ENCODE assay signal across 8 mouse cellular contexts in the genomic region with DNA sequence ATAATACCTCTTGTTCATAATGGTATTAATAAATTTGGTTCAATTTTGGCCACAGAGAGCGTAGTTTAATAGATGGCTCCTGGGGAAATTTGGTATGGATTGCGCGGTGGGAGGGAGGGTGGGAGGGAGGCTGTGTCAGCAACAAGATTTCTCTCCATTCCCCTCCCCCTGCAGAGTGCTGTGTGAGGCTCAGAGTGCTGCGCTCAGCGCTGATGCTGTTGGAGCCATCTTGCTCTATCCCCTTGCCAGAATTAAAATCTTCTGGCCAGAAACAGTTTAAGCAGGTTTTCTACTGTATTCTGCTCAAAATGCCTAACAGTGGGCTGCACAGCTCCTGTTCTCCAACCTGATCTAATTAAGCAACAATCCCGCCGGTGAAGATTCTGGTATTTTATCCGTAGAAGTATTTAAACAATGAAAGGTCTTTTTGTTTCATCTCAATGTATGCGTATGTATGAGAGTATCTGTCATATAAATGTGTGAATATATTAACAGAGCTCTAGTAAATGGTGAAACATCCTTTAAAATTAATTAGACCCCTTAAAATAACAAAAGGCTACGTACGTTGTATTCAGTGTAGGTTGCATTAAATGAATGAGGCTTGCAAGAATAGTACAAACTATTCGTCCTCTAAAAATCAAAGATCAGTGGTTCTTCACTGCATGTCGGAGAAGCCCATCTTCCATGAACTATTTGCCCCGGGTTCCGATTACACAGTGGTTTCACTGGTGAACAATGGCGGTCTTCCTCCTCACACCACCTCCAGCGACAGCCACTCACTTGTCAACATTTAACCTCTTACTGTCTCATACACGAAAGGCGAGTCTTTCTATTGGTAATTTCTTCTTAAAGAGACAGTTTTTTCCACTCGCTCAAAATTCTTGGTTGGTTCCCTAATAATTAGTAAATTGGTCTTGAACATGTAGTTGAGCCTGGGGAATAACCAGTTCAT. TPM values are rescaled to one million over a fixed set of nuclear protein-coding genes. Genes with fewer than 3 reads are reported as not detected.
DNase-seq lines count a peak whose midpoint lies in the region; ATAC-seq lines count a peak whose summit lies in the region.

No protein-coding gene starts in this region.

- H3K9ac ChIP-seq in kidney, embryonic 15.5 days: peak overlapping the region; percentile 64
- peak overlapping the region; percentile 96 for H3K9ac ChIP-seq in forebrain, embryonic 13.5 days

- H3K9me3 ChIP-seq in kidney, embryonic 15.5 days (replicated peaks): no peaks in the 10 kb centered on the region
- no peaks in the 10 kb centered on the region for H3K9me3 ChIP-seq in forebrain, embryonic 13.5 days (replicated peaks)
- no peaks in the 10 kb centered on the region for H3K9me3 ChIP-seq in limb, embryonic 10.5 days (replicated peaks)

- no peak for DNase-seq in kidney, postnatal 10 days
- DNase-seq in brain, embryonic 18.5 days (ENCODE audit: low read depth, low spot score): peak; percentile 77
- DNase-seq in limb, embryonic 10.5 days (ENCODE audit: low spot score): no peak
- peak; percentile 85 for DNase-seq in right cerebral cortex, adult 18-20 months
- no peak for DNase-seq in adrenal gland, adult 8-10 months

- peak overlapping the region; percentile 97 for H3K27ac ChIP-seq in kidney, embryonic 15.5 days
- H3K27ac ChIP-seq in forebrain, embryonic 13.5 days: peak overlapping the region; percentile 100
- peak overlapping the region; percentile 50; the same call in 1 of the 2 replicates for H3K27ac ChIP-seq in limb, embryonic 10.5 days

- no peaks in the 10 kb centered on the region for H3K36me3 ChIP-seq in kidney, embryonic 15.5 days
- H3K36me3 ChIP-seq in forebrain, embryonic 13.5 days (ENCODE audit: poor library complexity, severe bottlenecking): no peaks in the 10 kb centered on the region
- no peaks in the 10 kb centered on the region for H3K36me3 ChIP-seq in limb, embryonic 10.5 days

- H3K4me1 ChIP-seq in kidney, embryonic 15.5 days: peaks cover 25% of the 10 kb centered on the region
- peaks cover 37% of the 10 kb centered on the region for H3K4me1 ChIP-seq in forebrain, embryonic 13.5 days
- peaks cover 24% of the 10 kb centered on the region for H3K4me1 ChIP-seq in limb, embryonic 10.5 days

- peak overlapping the region; percentile 74 for H3K4me2 ChIP-seq in kidney, embryonic 15.5 days
- peak overlapping the region; percentile 70 for H3K4me2 ChIP-seq in forebrain, embryonic 13.5 days

- WGBS in kidney, embryonic 15.5 days: 8% methylated on average over 20 of the region's 20 CpGs
- 1% methylated on average over 20 of the region's 20 CpGs for WGBS in forebrain, embryonic 13.5 days
- 12% methylated on average over 20 of the region's 20 CpGs for WGBS in limb, embryonic 10.5 days

- H3K4me3 ChIP-seq in kidney, embryonic 15.5 days (replicated peaks): peak overlapping the region; percentile 54
- peak overlapping the region; percentile 70 for H3K4me3 ChIP-seq in forebrain, embryonic 13.5 days
- peak overlapping the region; percentile 46 for H3K4me3 ChIP-seq in limb, embryonic 10.5 days

- ATAC-seq in kidney, embryonic 15.5 days (replicated peaks; ENCODE audit: low FRiP score): peak; percentile 61
- ATAC-seq in forebrain, embryonic 13.5 days: peak; percentile 68
- no peak for ATAC-seq in granulocyte monocyte progenitor cell, adult 5-6 weeks (replicated peaks; ENCODE audit: poor library complexity, severe bottlenecking)

- peaks cover 3% of the 10 kb centered on the region; the same call in 1 of the 2 replicates for H3K27me3 ChIP-seq in kidney, embryonic 15.5 days
- H3K27me3 ChIP-seq in forebrain, embryonic 13.5 days: no peaks in the 10 kb centered on the region
- H3K27me3 ChIP-seq in limb, embryonic 10.5 days (ENCODE audit: low read depth, poor library complexity, severe bottlenecking): peaks cover 90% of the 10 kb centered on the region

RNA-seq across cellular contexts. Expression of gene Hist3h2ba, which starts 1.0 kb away (rescaled TPM):
- 81.6 and 82.0 TPM in 2 replicates for polyA plus RNA-seq in kidney, embryonic 15.5 days (2015; fragmentation: Nextera tagmentation; extraction: Ambion mirVana)
- 315 and 321 TPM in 2 replicates for polyA plus RNA-seq in forebrain, embryonic 13.5 days (2015; fragmentation: Nextera tagmentation; extraction: Ambion mirVana)
- polyA plus RNA-seq in limb, embryonic 10.5 days (2016; fragmentation: Nextera tagmentation; extraction: Ambion mirVana): 3.2 and 4.5 TPM in 2 replicates
- total RNA-seq in granulocyte monocyte progenitor cell, adult 5-6 weeks (2014; fragmentation: Nextera tagmentation): not detected in 2 replicates
- total RNA-seq in granulocyte monocyte progenitor cell, adult 5-6 weeks (2017): 1.5 and 2.3 TPM in 2 replicates
- total RNA-seq in adrenal gland, adult 8-10 months (2022): 10 to 100 TPM in 2 of 4 experiments, 1 to 10 TPM in 2; 3.3 to 12.2 (median 7.8) TPM

RNA-seq across cellular contexts. Expression of gene Hist3h2a, which starts 4.7 kb away (rescaled TPM):
- 36.4 and 40.3 TPM in 2 replicates for polyA plus RNA-seq in kidney, embryonic 15.5 days (2015; fragmentation: Nextera tagmentation; extraction: Ambion mirVana)
- polyA plus RNA-seq in forebrain, embryonic 13.5 days (2015; fragmentation: Nextera tagmentation; extraction: Ambion mirVana): 126 and 132 TPM in 2 replicates
- polyA plus RNA-seq in limb, embryonic 10.5 days (2016; fragmentation: Nextera tagmentation; extraction: Ambion mirVana): 8.4 and 11.3 TPM in 2 replicates
- 9.3 and 14.0 TPM in 2 replicates for total RNA-seq in granulocyte monocyte progenitor cell, adult 5-6 weeks (2014; fragmentation: Nextera tagmentation)
- 234 and 237 TPM in 2 replicates for total RNA-seq in granulocyte monocyte progenitor cell, adult 5-6 weeks (2017)
- total RNA-seq in adrenal gland, adult 8-10 months (2022): 10 to 100 TPM; 18.8 to 28.5 (median 26.2) TPM

RNA-seq across cellular contexts. Expression of gene Trim17, which starts 4.7 kb away (rescaled TPM):
- 0.58 and 0.71 TPM in 2 replicates for polyA plus RNA-seq in kidney, embryonic 15.5 days (2015; fragmentation: Nextera tagmentation; extraction: Ambion mirVana)
- 0.96 and 1.3 TPM in 2 replicates for polyA plus RNA-seq in forebrain, embryonic 13.5 days (2015; fragmentation: Nextera tagmentation; extraction: Ambion mirVana)
- 0.31 and 0.35 TPM in 2 replicates for polyA plus RNA-seq in limb, embryonic 10.5 days (2016; fragmentation: Nextera tagmentation; extraction: Ambion mirVana)
- not detected in 2 replicates for total RNA-seq in granulocyte monocyte progenitor cell, adult 5-6 weeks (2014; fragmentation: Nextera tagmentation)
- 0.13 TPM in 1 of 2 replicates, not detected in the other for total RNA-seq in granulocyte monocyte progenitor cell, adult 5-6 weeks (2017)
- total RNA-seq in adrenal gland, adult 8-10 months (2022): under 1 TPM; 0.21 to 0.59 (median 0.46) TPM

RNA-seq across cellular contexts. Expression of gene Rnf187, which starts 11.0 kb away (rescaled TPM):
- 243 and 247 TPM in 2 replicates for polyA plus RNA-seq in kidney, embryonic 15.5 days (2015; fragmentation: Nextera tagmentation; extraction: Ambion mirVana)
- 368 and 373 TPM in 2 replicates for polyA plus RNA-seq in forebrain, embryonic 13.5 days (2015; fragmentation: Nextera tagmentation; extraction: Ambion mirVana)
- 222 and 238 TPM in 2 replicates for polyA plus RNA-seq in limb, embryonic 10.5 days (2016; fragmentation: Nextera tagmentation; extraction: Ambion mirVana)
- 78.6 and 79.3 TPM in 2 replicates for total RNA-seq in granulocyte monocyte progenitor cell, adult 5-6 weeks (2014; fragmentation: Nextera tagmentation)
- total RNA-seq in granulocyte monocyte progenitor cell, adult 5-6 weeks (2017): 60.0 and 82.2 TPM in 2 replicates
- 100 to 1,000 TPM; 179 to 200 (median 190) TPM for total RNA-seq in adrenal gland, adult 8-10 months (2022)

RNA-seq across cellular contexts. Expression of gene Trim11, which starts 28.1 kb away (rescaled TPM):
- 20.0 and 20.6 TPM in 2 replicates for polyA plus RNA-seq in kidney, embryonic 15.5 days (2015; fragmentation: Nextera tagmentation; extraction: Ambion mirVana)
- 19.4 and 22.9 TPM in 2 replicates for polyA plus RNA-seq in forebrain, embryonic 13.5 days (2015; fragmentation: Nextera tagmentation; extraction: Ambion mirVana)
- 17.8 and 20.7 TPM in 2 replicates for polyA plus RNA-seq in limb, embryonic 10.5 days (2016; fragmentation: Nextera tagmentation; extraction: Ambion mirVana)
- 29.0 and 32.3 TPM in 2 replicates for total RNA-seq in granulocyte monocyte progenitor cell, adult 5-6 weeks (2014; fragmentation: Nextera tagmentation)
- total RNA-seq in granulocyte monocyte progenitor cell, adult 5-6 weeks (2017): 29.1 and 30.5 TPM in 2 replicates
- total RNA-seq in adrenal gland, adult 8-10 months (2022): 10 to 100 TPM; 23.2 to 38.7 (median 31.3) TPM

Comparison
In these comparisons a context has a peak if more than half of its experiments do, and no peak if none do; other contexts are left out.
1. H3K27ac ChIP-seq: peak in every context shown above with its lines; median percentile 100 in forebrain, embryonic 13.5 days; 97 in kidney, embryonic 15.5 days; 50 in limb, embryonic 10.5 days.
2. DNase-seq: peak in brain, embryonic 18.5 days (single experiment) and right cerebral cortex, adult 18-20 months (single experiment); none in kidney, postnatal 10 days (single experiment), limb, embryonic 10.5 days (single experiment) and adrenal gland, adult 8-10 months (single experiment).
3. RNA of gene Hist3h2ba, which starts 1.0 kb away (polyA plus RNA-seq): 315 to 321 TPM in forebrain, embryonic 13.5 days and 81.6 to 82.0 TPM in kidney, embryonic 15.5 days; 3.2 to 4.5 TPM in limb, embryonic 10.5 days; every median in the first group is over 10 times any median in the second.
4. Peak in every context shown above with its lines, with median percentiles within 50 percentile points of each other: H3K4me3 ChIP-seq.